Mouse (Mus musculus): Measurements from ENCODE around the gene Tmed2.

DNA sequence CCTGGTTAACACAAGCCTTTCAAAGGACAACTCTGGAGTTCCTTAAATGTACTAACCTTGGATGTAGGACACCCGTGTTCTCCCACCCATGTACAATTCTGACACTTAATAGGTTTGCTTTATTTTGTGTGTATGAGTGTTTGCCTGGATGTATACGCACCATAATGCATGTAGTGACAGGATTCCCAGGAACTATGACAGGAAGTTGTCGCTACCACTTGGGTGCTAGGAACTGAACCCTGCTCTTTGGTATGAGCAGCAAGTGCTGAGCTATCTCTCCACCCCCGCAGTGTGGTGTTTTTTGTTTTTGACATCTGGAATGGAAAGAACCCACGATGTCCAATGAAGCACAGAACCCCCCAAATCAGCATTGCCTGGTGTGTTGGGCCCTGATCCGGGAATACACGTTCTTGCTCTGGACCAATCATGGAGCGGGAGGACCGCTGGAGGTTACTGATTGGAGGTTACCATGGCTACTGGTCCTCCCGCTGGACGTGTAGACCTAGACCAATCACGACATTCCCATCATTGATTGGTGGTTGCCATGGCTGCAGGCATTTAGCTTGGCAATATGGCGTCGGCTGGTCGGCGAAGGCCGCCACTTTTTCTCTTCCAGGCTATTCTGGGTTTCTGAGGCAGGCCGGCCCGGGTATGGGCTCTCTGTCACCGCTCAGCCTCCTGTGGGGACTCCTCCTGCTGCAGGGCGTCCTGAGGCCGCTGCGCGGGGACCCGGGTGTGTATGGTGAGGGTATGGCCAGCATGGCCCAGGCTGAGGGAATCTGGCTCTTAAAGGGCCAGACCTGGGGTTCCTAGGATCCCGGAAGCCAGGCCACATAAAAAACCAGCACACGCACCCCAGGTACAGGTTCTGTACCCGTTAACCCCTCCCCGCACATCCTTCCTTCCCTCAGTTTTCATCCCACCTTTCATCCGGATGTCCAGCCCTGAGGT, 58.0 kb downstream of the Tmed2 start:
- peak; percentile 85 for TF ChIP-seq POLR2A (IDR thresholded peaks at IDR 0.05; ENCODE audit: control insufficient read depth, low read depth, low read length)
- no peak for TF ChIP-seq CTCF (IDR thresholded peaks at IDR 0.05; ENCODE audit: control insufficient read depth, insufficient read depth, insufficient replicate concordance, low read depth, low read length)
